Mouse (Mus musculus): ENCODE measurements around the gene Rarres2.

DNA sequence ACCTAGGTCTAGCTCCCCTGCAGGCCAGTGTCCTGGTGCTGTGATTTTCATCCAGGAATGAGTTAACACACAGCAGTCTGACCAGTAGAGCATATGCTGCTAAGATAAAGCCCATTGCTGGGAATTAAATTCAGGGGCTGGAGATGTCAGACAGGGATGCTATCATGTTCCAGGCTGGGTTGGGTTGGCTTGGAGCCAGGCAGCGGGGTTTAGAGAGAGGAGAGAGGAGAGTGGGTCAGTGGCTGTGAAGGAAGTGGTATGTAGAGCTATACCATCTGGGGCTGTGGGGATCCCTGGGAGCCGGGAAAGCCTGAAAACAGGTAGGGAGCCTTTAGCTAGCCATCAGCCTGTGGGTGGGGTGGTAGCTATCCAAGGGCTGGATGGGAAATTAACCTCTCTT is 41.7 kb downstream of the Rarres2 start:
- TF ChIP-seq POLR2A (IDR thresholded peaks at IDR 0.05; ENCODE audit: borderline replicate concordance, insufficient read depth, low read length) (no peak), CTCF (IDR thresholded peaks at IDR 0.05; ENCODE audit: borderline replicate concordance, insufficient read depth, low read depth, low read length) (no peak)

Data from cerebellum, adult 2 months (tissue).